Mouse (Mus musculus) liver, adult (tissue): ENCODE measurements around the gene Pde11a.

ENCODE experiments used
- GATA4 ChIP-seq: IDR thresholded peaks from 2 replicates; pipeline ENCODE4 v1.6.1; 2014; ENCODE audit warnings: mild to moderate bottlenecking, low read length; ENCODE audit not compliant: insufficient replicate concordance

The Pde11a gene

GRCm38 (mm10) chr2:76129058-76129437, 209.5 kb downstream of the Pde11a start:
- TF ChIP-seq GATA4 = no peak

GRCm38 (mm10) chr2:76128105-76129057, 210.2 kb downstream of the Pde11a start:
- no peak for TF ChIP-seq GATA4

GRCm38 (mm10) chr2:76126651-76127050, 211.9 kb downstream of the Pde11a start:
- no peak for TF ChIP-seq GATA4

GRCm38 (mm10) chr2:76124821-76125220, 213.8 kb downstream of the Pde11a start:
- TF ChIP-seq GATA4 = no peak

- no peak for TF ChIP-seq GATA4
These were observed 216.4 kb downstream of the Pde11a start for GRCm38 (mm10) chr2:76122167-76122566.

GRCm38 (mm10) chr2:76119848-76120247, 218.7 kb downstream of the Pde11a start:
- TF ChIP-seq GATA4 = no peak

- no peak for TF ChIP-seq GATA4
These were observed 220.1 kb downstream of the Pde11a start for GRCm38 (mm10) chr2:76118491-76118890.

GRCm38 (mm10) chr2:76117219-76117618, 221.4 kb downstream of the Pde11a start:
- TF ChIP-seq GATA4 = no peak

- no peak for TF ChIP-seq GATA4
These were observed 222.9 kb downstream of the Pde11a start for GRCm38 (mm10) chr2:76115696-76116095.

GRCm38 (mm10) chr2:76114734-76115133, 223.8 kb downstream of the Pde11a start:
- TF ChIP-seq GATA4 = no peak

GRCm38 (mm10) chr2:76109653-76110052, 228.9 kb downstream of the Pde11a start:
- TF ChIP-seq GATA4 = no peak

- TF ChIP-seq GATA4 = no peak
These were observed 236.5 kb downstream of the Pde11a start for GRCm38 (mm10) chr2:76101889-76102602.

- TF ChIP-seq GATA4 = no peak
These were observed 238.0 kb downstream of the Pde11a start for GRCm38 (mm10) chr2:76100597-76100996.

GRCm38 (mm10) chr2:76099726-76100347, 238.7 kb downstream of the Pde11a start:
- no peak for TF ChIP-seq GATA4

GRCm38 (mm10) chr2:76098381-76098780, 240.2 kb downstream of the Pde11a start:
- TF ChIP-seq GATA4 = no peak

GRCm38 (mm10) chr2:76097847-76098246, 240.7 kb downstream of the Pde11a start:
- TF ChIP-seq GATA4 = no peak
